Mouse (Mus musculus): ENCODE results near the gene Ranbp17.

Gene Ranbp17

GRCm38 (mm10) chr11:33232056-33232455 is 281.5 kb downstream of the Ranbp17 start:
- no peak for DNase-seq (ENCODE audit: low read depth)

DNA sequence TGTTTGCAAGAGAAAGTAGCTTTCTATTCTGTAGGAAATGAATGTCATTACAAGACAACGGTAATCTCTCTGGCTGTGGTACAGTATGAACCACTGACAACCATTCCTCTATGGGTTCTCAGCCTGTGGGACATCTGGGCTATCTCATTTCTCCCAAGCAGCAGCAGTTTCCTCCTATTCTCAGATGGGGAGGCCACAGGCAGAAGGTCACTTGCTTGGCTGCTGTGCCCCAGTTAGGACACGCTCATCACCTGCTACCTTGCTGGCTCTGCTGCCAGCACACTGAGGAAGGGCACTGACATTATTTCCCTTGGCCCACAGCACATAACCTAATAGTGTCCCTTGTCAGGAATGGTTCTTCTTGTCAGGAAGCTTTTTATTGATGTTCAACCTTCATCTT is 285.4 kb downstream of the Ranbp17 start:
- DNase-seq (ENCODE audit: low read depth), result no peak

- DNase-seq (ENCODE audit: low read depth), result no peak
These were observed 287.0 kb downstream of the Ranbp17 start for GRCm38 (mm10) chr11:33226516-33226915.

- no peak for DNase-seq (ENCODE audit: low read depth)
These were observed 291.8 kb downstream of the Ranbp17 start for GRCm38 (mm10) chr11:33221566-33222365.

- DNase-seq (ENCODE audit: low read depth), result no peak
These were observed 292.8 kb downstream of the Ranbp17 start for GRCm38 (mm10) chr11:33220763-33221162.

DNA sequence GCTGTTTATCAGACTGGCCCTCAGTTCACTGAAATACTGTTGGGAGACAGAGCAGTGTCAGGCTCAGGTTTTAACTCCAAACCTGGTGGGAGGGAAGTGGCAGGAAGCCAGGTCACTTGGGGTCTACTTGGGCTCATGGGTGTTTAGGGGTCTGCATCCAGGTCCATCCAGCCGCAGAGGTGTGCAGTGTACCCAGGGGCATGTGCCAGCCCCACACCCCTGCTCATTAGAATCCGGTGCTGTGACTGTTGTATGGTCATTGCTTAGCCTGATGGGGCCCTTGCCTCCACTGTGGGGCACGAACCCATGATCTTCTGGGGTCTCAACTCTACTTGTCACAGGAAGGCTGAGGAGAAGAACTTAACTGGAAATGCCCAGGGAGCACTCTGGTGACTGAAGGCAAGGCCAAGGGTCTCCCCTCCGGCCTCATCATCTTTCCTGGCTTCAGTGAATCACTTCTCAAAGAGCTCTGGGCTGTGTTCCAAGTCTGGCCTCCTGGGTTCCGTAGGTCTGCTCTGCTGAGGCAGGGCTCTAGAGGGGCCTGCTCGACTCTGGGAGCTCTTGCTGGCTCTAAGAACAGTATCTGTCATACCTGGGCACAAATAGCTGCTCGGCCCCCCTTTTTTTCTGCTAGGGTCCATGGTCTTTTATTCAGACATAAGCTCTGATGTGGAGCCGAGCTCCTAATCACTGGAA is 296.0 kb downstream of the Ranbp17 start:
- DNase-seq (ENCODE audit: low read depth), result no peak

DNA sequence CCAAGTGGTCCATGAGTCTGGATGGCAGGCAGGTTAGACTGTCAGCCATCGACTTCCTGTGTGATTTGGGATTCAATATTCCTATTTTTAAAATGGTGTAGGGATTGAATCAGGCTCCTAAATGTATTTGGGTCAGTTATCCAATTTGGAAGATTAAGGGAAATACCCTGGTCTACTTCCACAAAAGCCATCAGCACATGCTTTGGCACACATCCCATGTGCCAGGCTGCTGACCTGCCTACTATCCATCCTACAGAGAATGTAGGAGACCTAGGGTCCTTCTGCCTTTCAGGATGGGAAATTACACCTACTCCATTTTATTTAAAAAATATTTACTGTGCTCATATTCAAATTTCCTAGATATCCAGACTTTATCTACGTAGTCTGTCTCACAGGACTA is 306.1 kb downstream of the Ranbp17 start:
- no peak for DNase-seq (ENCODE audit: low read depth)

DNA sequence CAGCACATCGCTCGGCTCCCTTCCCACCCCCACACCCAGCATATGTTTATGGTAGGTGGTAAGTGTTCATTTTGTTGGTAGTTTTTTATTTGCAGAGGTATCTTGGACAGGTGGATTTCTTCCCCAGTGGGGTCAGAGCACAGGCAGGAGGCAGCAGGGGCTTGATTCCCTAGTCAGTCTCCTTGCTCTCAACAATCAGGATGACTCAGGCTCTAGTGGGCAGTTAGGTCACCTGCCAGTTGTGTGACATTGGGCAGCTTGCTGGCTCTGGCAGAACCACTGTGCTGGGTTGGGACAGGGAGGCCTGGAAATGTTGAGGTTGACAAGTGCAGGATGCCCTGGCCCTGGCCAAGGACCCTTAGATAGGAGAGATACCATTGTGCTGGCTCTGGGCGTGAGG is 308.6 kb downstream of the Ranbp17 start:
- no peak for DNase-seq (ENCODE audit: low read depth)

- DNase-seq (ENCODE audit: low read depth), result no peak
These were observed 309.2 kb downstream of the Ranbp17 start for GRCm38 (mm10) chr11:33204329-33204705.

- DNase-seq (ENCODE audit: low read depth), result peak; percentile 14
These were observed 309.9 kb downstream of the Ranbp17 start, which contains the start of gene Tlx3 for GRCm38 (mm10) chr11:33203383-33204328. Gene Tlx3, minus strand, starts transcription at chr11:33203589.

GRCm38 (mm10) chr11:33202972-33203371 is 310.6 kb downstream of the Ranbp17 start:
- no peak for DNase-seq (ENCODE audit: low read depth)

- DNase-seq (ENCODE audit: low read depth), result no peak
These were observed 311.2 kb downstream of the Ranbp17 start for GRCm38 (mm10) chr11:33202296-33202695.

- no peak for DNase-seq (ENCODE audit: low read depth)
These were observed 311.9 kb downstream of the Ranbp17 start for GRCm38 (mm10) chr11:33201626-33202010.

DNA sequence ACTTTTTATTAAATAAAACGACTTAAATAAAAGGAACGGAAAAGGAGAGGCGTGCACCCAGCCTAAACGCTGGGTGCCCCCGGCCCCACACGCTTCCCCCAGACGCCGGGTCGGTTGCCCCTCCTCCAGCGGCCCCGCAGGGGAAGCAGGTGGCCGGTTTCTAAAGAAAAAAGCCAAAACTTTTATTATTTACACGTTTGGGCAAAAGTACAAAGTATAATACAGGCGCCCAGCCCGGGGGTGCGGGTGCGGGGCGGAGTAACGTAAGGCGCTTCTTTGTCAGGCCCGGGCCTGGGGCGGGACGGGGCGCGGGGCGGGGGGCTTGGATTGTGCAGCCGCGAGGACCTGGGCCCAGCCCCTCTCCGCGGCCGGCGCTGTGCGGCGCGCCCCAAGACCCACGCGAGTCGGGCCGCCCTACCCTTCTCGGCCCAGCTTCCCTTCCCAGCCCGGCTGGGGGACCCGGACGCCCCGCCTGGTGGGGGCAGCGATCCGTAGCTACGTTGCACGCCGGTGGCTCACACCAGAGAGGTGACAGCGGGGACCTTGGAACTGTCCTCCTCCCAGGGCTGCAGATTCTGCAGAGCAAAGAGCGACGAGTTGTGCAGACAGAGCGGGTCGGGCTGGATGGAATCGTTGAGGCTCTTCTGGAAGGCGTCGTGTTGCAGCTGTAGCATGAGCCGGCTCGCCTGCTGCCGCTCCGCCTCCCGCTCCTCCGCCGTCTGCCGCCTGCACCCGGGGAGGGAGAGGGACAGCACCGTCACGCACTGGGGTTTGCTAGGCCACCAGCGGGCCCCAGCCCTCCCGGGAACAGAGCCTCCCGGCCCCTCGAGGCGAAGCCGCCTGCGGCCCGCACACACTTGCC is 312.6 kb downstream of the Ranbp17 start:
- DNase-seq (ENCODE audit: low read depth), result no peak

DNA sequence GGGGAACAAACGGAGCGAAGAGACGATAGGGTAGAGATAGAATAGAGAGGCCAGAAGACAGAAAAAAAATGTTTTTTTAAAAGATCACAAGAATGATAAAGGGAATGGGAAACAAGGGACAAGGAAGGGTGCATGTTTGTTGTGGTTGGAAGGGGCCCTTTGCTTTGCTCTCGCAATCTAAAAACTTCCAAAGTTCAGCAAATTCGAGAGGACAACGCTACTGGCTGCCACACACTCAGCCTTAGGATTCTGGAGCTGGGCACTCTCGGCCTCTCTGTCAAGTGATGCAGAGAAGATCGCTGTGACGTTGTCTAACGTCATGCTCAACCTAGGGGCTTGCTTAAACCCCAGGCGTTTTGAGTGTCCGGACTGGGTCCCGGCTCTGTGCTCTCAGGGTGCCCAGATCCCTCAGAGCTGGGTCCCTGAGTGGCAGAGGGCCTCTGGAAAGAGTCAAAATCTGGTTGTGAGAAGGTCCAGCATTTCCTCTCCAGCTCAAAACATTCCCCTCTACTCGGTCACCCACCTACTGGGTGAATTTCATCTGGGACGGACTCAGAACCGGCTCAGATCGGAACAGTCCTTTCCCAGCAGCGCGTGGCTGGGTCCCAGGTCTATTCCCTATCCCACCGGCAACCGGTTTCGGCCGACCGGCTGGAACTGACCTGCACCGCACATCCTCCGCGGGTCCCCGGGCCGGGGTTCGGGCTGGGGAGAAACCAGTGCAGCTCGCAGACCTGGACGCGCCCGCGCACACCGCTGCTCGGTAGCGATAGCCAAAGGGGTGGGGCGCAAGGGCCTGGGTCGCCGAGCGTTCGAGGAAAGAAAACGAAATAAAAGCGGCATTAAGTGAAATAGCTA is 313.4 kb downstream of the Ranbp17 start:
- DNase-seq (ENCODE audit: low read depth), result no peak

- DNase-seq (ENCODE audit: low read depth), result no peak
These were observed 314.4 kb downstream of the Ranbp17 start for GRCm38 (mm10) chr11:33199117-33199514.

DNA sequence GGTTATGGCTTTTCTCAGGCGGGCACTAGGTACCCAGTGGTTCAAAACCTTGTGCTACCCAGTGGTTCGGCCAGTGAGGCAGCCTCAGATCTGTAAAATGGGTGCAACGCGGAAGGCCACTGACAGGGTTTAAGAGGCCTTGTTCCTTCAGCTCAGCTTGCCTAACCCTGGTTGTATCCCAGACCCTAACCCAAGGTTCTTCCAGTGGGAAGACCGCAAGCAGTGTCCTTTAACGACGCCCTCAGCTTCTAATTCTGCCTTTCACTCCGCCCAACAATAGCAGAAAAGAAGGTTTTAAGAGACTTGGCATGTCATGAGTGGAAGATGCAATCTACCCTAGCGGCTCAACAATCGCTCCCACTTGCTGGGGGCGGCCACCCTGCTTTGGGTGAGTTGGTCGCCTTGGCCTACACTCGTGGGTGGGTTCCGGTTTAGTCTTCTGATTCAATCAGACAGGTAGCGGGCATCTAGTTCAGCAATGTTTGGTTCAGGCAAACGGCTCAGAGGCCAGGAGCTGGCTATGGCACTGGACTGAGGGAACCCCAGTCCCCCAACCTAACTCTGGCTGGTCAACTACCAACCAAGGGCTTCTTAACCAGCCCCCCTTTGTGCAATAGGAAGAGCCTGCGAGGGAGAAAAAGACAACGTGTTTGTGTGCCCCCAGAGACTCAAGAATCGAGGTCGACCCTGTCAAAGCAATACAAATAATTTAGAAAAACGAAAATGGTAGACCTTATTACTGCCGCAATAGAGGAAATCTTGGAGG is 315.0 kb downstream of the Ranbp17 start:
- DNase-seq (ENCODE audit: low read depth), result no peak

GRCm38 (mm10) chr11:33197673-33198072 is 315.9 kb downstream of the Ranbp17 start:
- DNase-seq (ENCODE audit: low read depth), result no peak

DNA sequence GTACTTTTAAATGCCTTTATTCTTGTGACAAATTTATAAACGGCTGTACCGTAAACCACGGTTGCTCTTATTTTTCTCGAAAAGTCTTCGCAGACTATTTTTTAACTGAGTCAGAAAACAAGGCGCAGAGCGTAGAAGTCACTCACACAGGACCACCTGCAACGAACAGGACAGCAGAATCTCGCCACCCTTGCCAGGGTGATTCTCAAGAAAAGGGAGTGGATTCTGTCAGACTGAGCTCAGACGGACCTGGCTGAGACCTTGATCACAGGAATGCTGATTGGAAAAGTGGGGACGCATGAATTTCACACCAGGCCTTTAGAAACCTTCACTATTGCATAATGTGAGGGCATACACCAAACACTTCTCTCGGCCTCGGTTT is 316.4 kb downstream of the Ranbp17 start:
- no peak for DNase-seq (ENCODE audit: low read depth)
